Mouse (Mus musculus) heart, postnatal 0 days (tissue): ENCODE measurements around the gene Rpl3. TPM values are rescaled to one million over a fixed set of nuclear protein-coding genes. Genes with fewer than 3 reads are reported as not detected.
A peak's percentile ranks its signal among the peaks of the same experiment; 100 is the strongest.

ENCODE experiments used
- ATAC-seq: fragments of 200-750 bp; cut with Nextera tagmentation; 2 replicates; pipeline ENCODE4 v1.8.0; 2017; ENCODE audit warnings: low read depth, moderate number of reproducible peaks, moderate library complexity; ENCODE audit not compliant: insufficient read depth
- DNase-seq: peaks from one replicate; pipeline ENCODE4 v3.0.0-alpha.2; 2016; ENCODE audit warnings: low spot score
- H3K27ac ChIP-seq: fragments of 300-500 bp; sonication (generic); 2 replicates; pipeline ENCODE4 v1.5.1; 2014; ENCODE audit warnings: low read depth, mild to moderate bottlenecking
- H3K27me3 ChIP-seq: fragments of 300-500 bp; sonication (generic); 2 replicates; pipeline ENCODE4 v1.6.1; 2014; ENCODE audit warnings: low read length, mixed read lengths; ENCODE audit not compliant: control insufficient read depth, insufficient read depth
- H3K36me3 ChIP-seq: fragments of 300-500 bp; sonication (generic); replicated peaks from 2 replicates; pipeline ENCODE4 v1.6.1; 2014; ENCODE audit warnings: low read length, mixed read lengths; ENCODE audit not compliant: control insufficient read depth, insufficient read depth
- H3K4me1 ChIP-seq: fragments of 300-500 bp; sonication (generic); 2 replicates; pipeline ENCODE4 v1.6.1; 2014; ENCODE audit warnings: antibody characterized with exemption; ENCODE audit not compliant: control insufficient read depth, insufficient read depth
- H3K4me2 ChIP-seq: fragments of 300-500 bp; sonication (generic); 2 replicates; pipeline ENCODE4 v1.6.1; 2014; ENCODE audit warnings: low read depth, mild to moderate bottlenecking, low read length, moderate library complexity
- H3K4me3 ChIP-seq: fragments of 300-500 bp; sonication (generic); 2 replicates; pipeline ENCODE4 v1.5.1; 2014; ENCODE audit warnings: low read depth, low read length
- H3K9ac ChIP-seq: fragments of 300-500 bp; sonication (generic); replicated peaks from 2 replicates; pipeline ENCODE4 v1.6.1; 2014; ENCODE audit warnings: low read depth, low read length, mixed read lengths
- H3K9me3 ChIP-seq: fragments of 300-500 bp; sonication (generic); replicated peaks from 2 replicates; pipeline ENCODE4 v1.6.1; 2016; ENCODE audit warnings: low read length; ENCODE audit not compliant: control insufficient read depth
- CTCF ChIP-seq: IDR thresholded peaks from 2 replicates; pipeline ENCODE4 v1.5.1; 2016; ENCODE audit warnings: antibody characterized with exemption, control low read depth, low read depth
- EP300 ChIP-seq: IDR thresholded peaks from 2 replicates; pipeline ENCODE4 v1.6.1; 2016; ENCODE audit warnings: antibody characterized with exemption, low read depth
- WGBS: fragments of 180-500 bp; shearing (Covaris S2); extraction: QIAGEN DNeasy Blood & Tissue Kit; methylation state at CpG from one replicate; pipeline ENCODE4 v1.1.7; 2014; 5-methylcytosine and 5-hydroxymethylcytosine counted together
- polyA plus RNA-seq: library from polyadenylated mRNA; unstranded; fragments of >200 nt; fragmentation: Nextera tagmentation; extraction: Ambion mirVana; gene quantifications from 2 replicates; pipeline ENCODE4 v1.2.1, GENCODE M21; 2015
- total RNA-seq: library from RNA; depleted of rRNA; stranded (reverse); fragments of >200 nt; gene quantifications from 2 replicates; pipeline ENCODE4 v1.2.3, GENCODE M21; 2014; ENCODE audit warnings: low replicate concordance

Rpl3 gene
- total and polyA plus RNA-seq, 2 experiments from 2014 or later: 480 to 763 TPM

- Histone ChIP-seq H3K27ac (no peak overlapping the region), H3K4me3 (no peak overlapping the region), H3K9ac (no peak overlapping the region), H3K4me1 (no peaks in the 10 kb centered on the region), H3K27me3 (no peaks in the 10 kb centered on the region), H3K36me3 (no peaks in the 10 kb centered on the region), H3K4me2 (no peak overlapping the region), H3K9me3 (no peaks in the 10 kb centered on the region)
- ATAC-seq: no peak
- 86% methylated on average over 7 of the region's 7 CpGs for WGBS
- TF ChIP-seq EP300: no peak
- TF ChIP-seq CTCF: no peak
- DNase-seq: no peak
Measured at GRCm38 (mm10) chr15:80114414-80114813, 22.7 kb upstream of the Rpl3 start.

GRCm38 (mm10) chr15:80112499-80112898, 20.8 kb upstream of the Rpl3 start:
- no peak for ATAC-seq
- no peaks in the 10 kb centered on the region for H3K27me3 ChIP-seq
- no peak overlapping the region for H3K9ac ChIP-seq
- H3K27ac ChIP-seq: no peak overlapping the region
- no peak overlapping the region for H3K4me3 ChIP-seq
- H3K36me3 ChIP-seq: no peaks in the 10 kb centered on the region
- no peak overlapping the region for H3K4me2 ChIP-seq
- DNase-seq: no peak
- TF ChIP-seq CTCF (peak; percentile 20; the same call in 1 of the 2 replicates), EP300 (no peak)
- WGBS: 48% methylated on average over 2 of the region's 2 CpGs
- H3K9me3 ChIP-seq: no peaks in the 10 kb centered on the region
- H3K4me1 ChIP-seq: no peaks in the 10 kb centered on the region

GRCm38 (mm10) chr15:80111436-80111835, 19.8 kb upstream of the Rpl3 start:
- Histone ChIP-seq H3K9ac (no peak overlapping the region), H3K36me3 (no peaks in the 10 kb centered on the region), H3K4me3 (no peak overlapping the region), H3K4me2 (no peak overlapping the region), H3K27ac (no peak overlapping the region), H3K9me3 (no peaks in the 10 kb centered on the region), H3K4me1 (no peaks in the 10 kb centered on the region), H3K27me3 (no peaks in the 10 kb centered on the region)
- ATAC-seq (no peak), DNase-seq (no peak)
- WGBS: 73% methylated on average over 12 of the region's 12 CpGs
- TF ChIP-seq CTCF (no peak), EP300 (no peak)

GRCm38 (mm10) chr15:80107575-80107974, 15.9 kb upstream of the Rpl3 start:
- ATAC-seq (no peak), DNase-seq (no peak)
- H3K4me1 ChIP-seq: no peaks in the 10 kb centered on the region
- WGBS: 80% methylated on average over 3 of the region's 3 CpGs
- no peak overlapping the region for H3K27ac ChIP-seq
- no peak overlapping the region for H3K4me2 ChIP-seq
- no peaks in the 10 kb centered on the region for H3K9me3 ChIP-seq
- H3K27me3 ChIP-seq: no peaks in the 10 kb centered on the region
- no peaks in the 10 kb centered on the region for H3K36me3 ChIP-seq
- no peak overlapping the region for H3K9ac ChIP-seq
- TF ChIP-seq CTCF: no peak
- no peak for TF ChIP-seq EP300
- no peak overlapping the region for H3K4me3 ChIP-seq

- Histone ChIP-seq H3K4me1 (no peaks in the 10 kb centered on the region), H3K27ac (no peak overlapping the region), H3K9ac (no peak overlapping the region), H3K36me3 (no peaks in the 10 kb centered on the region), H3K27me3 (no peaks in the 10 kb centered on the region), H3K4me3 (no peak overlapping the region), H3K4me2 (no peak overlapping the region), H3K9me3 (no peaks in the 10 kb centered on the region)
- ATAC-seq (no peak), DNase-seq (no peak)
- TF ChIP-seq CTCF: no peak
- no peak for TF ChIP-seq EP300
- WGBS: 91% methylated on average over 8 of the region's 8 CpGs
Measured at GRCm38 (mm10) chr15:80107143-80107542, 15.5 kb upstream of the Rpl3 start.

GRCm38 (mm10) chr15:80105490-80106410, 14.1 kb upstream of the Rpl3 start:
- TF ChIP-seq EP300 (peak; percentile 85), CTCF (peak; percentile 22; the same call in 1 of the 2 replicates)
- Histone ChIP-seq H3K9me3 (no peaks in the 10 kb centered on the region), H3K4me1 (no peaks in the 10 kb centered on the region), H3K36me3 (no peaks in the 10 kb centered on the region), H3K27ac (peak overlapping the region; percentile 16; the same call in 1 of the 2 replicates), H3K27me3 (no peaks in the 10 kb centered on the region), H3K4me3 (no peak overlapping the region), H3K9ac (peak overlapping the region; percentile 7; the same call in 1 of the 2 replicates), H3K4me2 (no peak overlapping the region)
- DNase-seq (no peak), ATAC-seq (peak; percentile 58)
- WGBS: 47% methylated on average over 12 of the region's 12 CpGs
